Mouse (Mus musculus) right cerebral cortex, adult 2 months (tissue): ENCODE data around the gene Ogfr.

Experiments used
- DNase-seq, 2 experiments: peaks; one replicate each; pipeline ENCODE4 v3.0.0; 2021 to 2022; ENCODE audit warnings: low spot score in 2 of 2

Ogfr gene

GRCm38 (mm10) chr2:180604781-180605180 is 15.7 kb downstream of the Ogfr start:
- no peak for DNase-seq

GRCm38 (mm10) chr2:180610283-180610682 is 21.2 kb downstream of the Ogfr start:
- no peak for DNase-seq

GRCm38 (mm10) chr2:180611882-180612281 is 22.8 kb downstream of the Ogfr start:
- no peak for DNase-seq

- DNase-seq: no peak
These were observed 52.8 kb downstream of the Ogfr start for GRCm38 (mm10) chr2:180641576-180642554.

GRCm38 (mm10) chr2:180642555-180643260 is 53.7 kb downstream of the Ogfr start, which contains the start of gene Tcfl5:
TSS of gene Tcfl5 (minus strand) at chr2:180642708.
- no peak for DNase-seq

- DNase-seq: no peak
These were observed 54.6 kb downstream of the Ogfr start for GRCm38 (mm10) chr2:180643626-180644025.
